Mouse (Mus musculus): ENCODE data around the gene Csnk1e. TPM values are rescaled to one million over a fixed set of nuclear protein-coding genes. Genes with fewer than 3 reads are reported as not detected.
A peak's percentile ranks its signal among the peaks of the same experiment; 100 is the strongest.

Gene Csnk1e
- polyA plus RNA-seq, 1 experiment from 2014 or later = 267 TPM

- Histone ChIP-seq H3K27ac (no peak overlapping the region), H3K36me3 (replicated peaks) (peaks cover 99% of the 10 kb centered on the region), H3K4me2 (no peak overlapping the region), H3K4me3 (replicated peaks) (no peak overlapping the region), H3K9me3 (no peaks in the 10 kb centered on the region), H3K27me3 (no peaks in the 10 kb centered on the region), H3K9ac (no peak overlapping the region), H3K4me1 (peaks cover 23% of the 10 kb centered on the region)
- no peak for ATAC-seq (ENCODE audit: low FRiP score)
- WGBS = 84% methylated on average over 7 of the region's 7 CpGs
Measured at GRCm38 (mm10) chr15:79431925-79432324, 23.4 kb downstream of the Csnk1e start.

- Histone ChIP-seq H3K4me1 (peaks cover 9% of the 10 kb centered on the region; the same call in 1 of the 2 replicates), H3K4me2 (no peak overlapping the region), H3K4me3 (replicated peaks) (no peak overlapping the region), H3K27me3 (no peaks in the 10 kb centered on the region), H3K36me3 (replicated peaks) (peaks cover 99% of the 10 kb centered on the region), H3K9ac (no peak overlapping the region), H3K27ac (no peak overlapping the region), H3K9me3 (no peaks in the 10 kb centered on the region)
- no peak for ATAC-seq (ENCODE audit: low FRiP score)
- WGBS = 74% methylated on average over 10 of the region's 10 CpGs
Measured at GRCm38 (mm10) chr15:79430461-79431000, 24.8 kb downstream of the Csnk1e start.

- H3K4me3 ChIP-seq (replicated peaks) = no peak overlapping the region
- no peak overlapping the region for H3K4me2 ChIP-seq
- WGBS = 89% methylated on average over 8 of the region's 9 CpGs
- ATAC-seq (ENCODE audit: low FRiP score) = no peak
- no peak overlapping the region for H3K27ac ChIP-seq
- no peaks in the 10 kb centered on the region for H3K27me3 ChIP-seq
- 0 out of 2 replicates have a peak, but pooled peaks cover 4% of the 10 kb centered on the region for H3K4me1 ChIP-seq
- H3K36me3 ChIP-seq (replicated peaks) = peaks cover 99% of the 10 kb centered on the region
- H3K9ac ChIP-seq = no peak overlapping the region
- no peaks in the 10 kb centered on the region for H3K9me3 ChIP-seq
Measured at GRCm38 (mm10) chr15:79429994-79430393, 25.4 kb downstream of the Csnk1e start.

GRCm38 (mm10) chr15:79429527-79429926 lies 25.8 kb downstream of the Csnk1e start:
- no peaks in the 10 kb centered on the region for H3K9me3 ChIP-seq
- no peak for ATAC-seq (ENCODE audit: low FRiP score)
- H3K27me3 ChIP-seq = no peaks in the 10 kb centered on the region
- H3K36me3 ChIP-seq (replicated peaks) = peaks cover 99% of the 10 kb centered on the region
- 95% methylated on average over 12 of the region's 12 CpGs for WGBS
- no peak overlapping the region for H3K4me3 ChIP-seq (replicated peaks)
- H3K4me2 ChIP-seq = no peak overlapping the region
- no peak overlapping the region for H3K9ac ChIP-seq
- H3K4me1 ChIP-seq = 0 out of 2 replicates have a peak, but pooled peaks cover 3% of the 10 kb centered on the region
- H3K27ac ChIP-seq = no peak overlapping the region

DNA sequence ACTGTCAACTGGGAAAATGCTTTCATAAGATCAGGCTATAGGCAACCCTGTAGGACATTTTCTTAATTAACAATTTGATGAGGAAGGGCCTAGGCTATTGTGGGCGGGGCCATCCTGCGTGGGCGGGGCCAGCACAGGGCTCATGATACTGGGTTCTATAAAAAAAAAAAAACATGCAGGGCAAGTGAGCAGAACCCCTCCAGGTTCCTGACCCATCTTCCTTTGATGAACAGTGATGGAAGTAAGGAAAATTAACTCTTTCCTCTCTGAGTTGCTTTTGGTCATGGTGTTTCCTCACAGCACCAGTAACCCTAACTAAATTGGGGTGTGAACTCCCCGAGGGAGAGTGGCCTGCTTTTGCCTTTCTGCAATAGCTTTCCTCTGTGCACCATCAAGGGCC lies 26.8 kb downstream of the Csnk1e start:
- Histone ChIP-seq H3K9ac (no peak overlapping the region), H3K36me3 (replicated peaks) (peaks cover 99% of the 10 kb centered on the region), H3K27ac (no peak overlapping the region), H3K4me3 (replicated peaks) (no peak overlapping the region), H3K9me3 (no peaks in the 10 kb centered on the region), H3K27me3 (no peaks in the 10 kb centered on the region), H3K4me2 (no peak overlapping the region), H3K4me1 (0 out of 2 replicates have a peak, but pooled peaks cover 3% of the 10 kb centered on the region)
- ATAC-seq (ENCODE audit: low FRiP score) = no peak
- 75% methylated on average over 4 of the region's 4 CpGs for WGBS

- ATAC-seq (ENCODE audit: low FRiP score) = no peak
- 92% methylated on average over 6 of the region's 6 CpGs for WGBS
- no peak overlapping the region for H3K4me3 ChIP-seq (replicated peaks)
- no peak overlapping the region for H3K9ac ChIP-seq
- H3K4me1 ChIP-seq = 0 out of 2 replicates have a peak, but pooled peaks cover 3% of the 10 kb centered on the region
- no peak overlapping the region for H3K4me2 ChIP-seq
- no peak overlapping the region for H3K27ac ChIP-seq
- H3K9me3 ChIP-seq = no peaks in the 10 kb centered on the region
- H3K27me3 ChIP-seq = no peaks in the 10 kb centered on the region
- peaks cover 100% of the 10 kb centered on the region for H3K36me3 ChIP-seq (replicated peaks)
Measured at GRCm38 (mm10) chr15:79427516-79427915, 27.9 kb downstream of the Csnk1e start.

DNA sequence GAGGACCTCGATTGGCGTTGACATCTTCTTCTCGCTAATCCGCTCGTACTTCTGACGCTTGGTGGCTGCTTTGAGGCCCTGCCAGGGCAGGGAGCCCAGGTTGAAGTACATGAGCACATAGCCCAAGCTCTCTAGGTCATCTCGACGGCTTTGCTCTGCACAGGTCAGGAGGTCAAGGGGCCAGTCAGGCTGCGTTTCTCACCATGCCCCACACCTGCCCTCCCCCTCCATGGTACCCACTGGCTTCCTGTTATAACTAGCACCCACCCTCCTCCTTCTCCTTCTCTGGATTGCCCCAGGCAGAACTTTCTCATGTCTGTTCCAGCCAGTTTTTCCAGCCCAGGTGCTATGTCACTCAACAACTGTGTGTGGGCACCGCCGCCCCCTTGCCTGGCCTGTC lies 29.9 kb downstream of the Csnk1e start:
- Histone ChIP-seq H3K9me3 (no peaks in the 10 kb centered on the region), H3K4me3 (replicated peaks) (no peak overlapping the region), H3K9ac (no peak overlapping the region), H3K27ac (no peak overlapping the region), H3K27me3 (no peaks in the 10 kb centered on the region), H3K4me1 (no peaks in the 10 kb centered on the region; the same call in 1 of the 2 replicates), H3K4me2 (no peak overlapping the region), H3K36me3 (replicated peaks) (peaks cover 100% of the 10 kb centered on the region)
- ATAC-seq (ENCODE audit: low FRiP score) = no peak
- WGBS = 87% methylated on average over 11 of the region's 11 CpGs

DNA sequence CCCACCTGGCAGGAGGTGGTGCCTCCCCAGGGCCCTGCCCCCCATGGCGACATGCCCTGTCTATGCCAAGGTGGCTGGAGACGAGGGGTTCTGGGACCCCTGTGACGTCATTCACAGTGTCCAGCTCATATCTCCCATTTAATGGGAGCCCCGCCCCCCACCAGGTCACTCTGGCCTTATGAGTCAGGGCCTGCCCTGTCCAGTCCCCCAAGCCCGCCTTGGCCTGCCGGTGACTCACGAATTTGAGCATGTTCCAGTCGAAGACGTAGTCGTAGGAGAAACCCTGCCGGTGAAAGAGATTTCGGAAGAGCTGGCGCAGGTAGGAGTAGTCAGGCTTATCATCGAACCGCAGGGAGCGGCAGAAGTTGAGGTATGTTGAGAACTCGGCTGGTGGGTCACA lies 30.8 kb downstream of the Csnk1e start:
- ATAC-seq (ENCODE audit: low FRiP score) = no peak
- H3K4me2 ChIP-seq = no peak overlapping the region
- WGBS = 93% methylated on average over 17 of the region's 17 CpGs
- H3K9ac ChIP-seq = no peak overlapping the region
- no peaks in the 10 kb centered on the region for H3K27me3 ChIP-seq
- no peak overlapping the region for H3K27ac ChIP-seq
- no peaks in the 10 kb centered on the region; the same call in 1 of the 2 replicates for H3K4me1 ChIP-seq
- H3K9me3 ChIP-seq = no peaks in the 10 kb centered on the region
- no peak overlapping the region for H3K4me3 ChIP-seq (replicated peaks)
- H3K36me3 ChIP-seq (replicated peaks) = peaks cover 100% of the 10 kb centered on the region

- ATAC-seq (ENCODE audit: low FRiP score) = no peak
- 90% methylated on average over 6 of the region's 6 CpGs for WGBS
- no peak overlapping the region for H3K4me2 ChIP-seq
- H3K4me3 ChIP-seq (replicated peaks) = no peak overlapping the region
- H3K9me3 ChIP-seq = no peaks in the 10 kb centered on the region
- no peaks in the 10 kb centered on the region for H3K27me3 ChIP-seq
- no peak overlapping the region for H3K27ac ChIP-seq
- peaks cover 99% of the 10 kb centered on the region for H3K36me3 ChIP-seq (replicated peaks)
- H3K9ac ChIP-seq = no peak overlapping the region
- H3K4me1 ChIP-seq = no peaks in the 10 kb centered on the region; the same call in 1 of the 2 replicates
Measured at GRCm38 (mm10) chr15:79422715-79423243, 32.6 kb downstream of the Csnk1e start.

GRCm38 (mm10) chr15:79418677-79419076 lies 36.7 kb downstream of the Csnk1e start:
- 0 out of 2 replicates have a peak, but pooled peaks have one; percentile 13 for ATAC-seq (ENCODE audit: low FRiP score)
- 90% methylated on average over 11 of the region's 11 CpGs for WGBS
- Histone ChIP-seq H3K4me2 (no peak overlapping the region), H3K9ac (no peak overlapping the region), H3K4me3 (replicated peaks) (no peak overlapping the region), H3K36me3 (replicated peaks) (peaks cover 75% of the 10 kb centered on the region), H3K4me1 (no peaks in the 10 kb centered on the region; the same call in 1 of the 2 replicates), H3K27ac (no peak overlapping the region), H3K27me3 (no peaks in the 10 kb centered on the region), H3K9me3 (no peaks in the 10 kb centered on the region)

DNA sequence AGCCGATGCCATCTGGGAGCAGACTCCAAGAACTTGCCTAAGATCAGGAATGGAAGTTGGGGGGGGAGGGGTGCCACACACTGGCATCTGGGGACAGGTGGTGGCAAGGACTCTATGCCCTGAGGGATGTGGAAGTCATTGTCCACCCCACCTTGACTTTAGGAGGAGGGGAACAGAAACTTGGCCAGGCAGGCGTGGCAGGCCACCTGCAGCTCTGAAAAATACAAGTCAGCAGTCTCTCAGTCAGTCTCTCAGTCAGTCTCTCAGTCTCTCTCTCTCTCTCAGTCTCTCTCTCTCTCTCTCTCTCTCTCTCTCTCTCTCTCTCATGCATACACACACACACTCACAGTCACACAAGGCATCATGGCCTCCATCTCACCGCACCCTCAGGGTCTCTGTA lies 37.1 kb downstream of the Csnk1e start:
- Histone ChIP-seq H3K4me1 (no peaks in the 10 kb centered on the region; the same call in 1 of the 2 replicates), H3K9me3 (no peaks in the 10 kb centered on the region), H3K27ac (no peak overlapping the region), H3K4me2 (no peak overlapping the region), H3K36me3 (replicated peaks) (peaks cover 71% of the 10 kb centered on the region), H3K4me3 (replicated peaks) (no peak overlapping the region), H3K9ac (no peak overlapping the region), H3K27me3 (no peaks in the 10 kb centered on the region)
- ATAC-seq (ENCODE audit: low FRiP score) = no peak
- WGBS = 85% methylated on average over 3 of the region's 3 CpGs

- Histone ChIP-seq H3K9me3 (no peaks in the 10 kb centered on the region), H3K9ac (no peak overlapping the region), H3K27ac (no peak overlapping the region), H3K4me3 (replicated peaks) (no peak overlapping the region), H3K4me2 (no peak overlapping the region), H3K4me1 (no peaks in the 10 kb centered on the region; the same call in 1 of the 2 replicates), H3K27me3 (no peaks in the 10 kb centered on the region), H3K36me3 (replicated peaks) (peaks cover 62% of the 10 kb centered on the region)
- WGBS = 97% methylated on average over 3 of the region's 3 CpGs
- no peak for ATAC-seq (ENCODE audit: low FRiP score)
Measured at GRCm38 (mm10) chr15:79417379-79417778, 38.0 kb downstream of the Csnk1e start.

Data from forebrain, embryonic 12.5 days (tissue).